Mouse (Mus musculus) stomach, postnatal 0 days (tissue): ENCODE results near the gene D430042O09Rik. TPM values are rescaled to one million over a fixed set of nuclear protein-coding genes. Genes with fewer than 3 reads are reported as not detected.

Experiments
- ATAC-seq: fragments of 200-750 bp; cut with Nextera tagmentation; 2 replicates; pipeline ENCODE4 v1.8.0; 2017; ENCODE audit not compliant: low FRiP score, low TSS enrichment
- DNase-seq: peaks from one replicate; pipeline ENCODE4 v3.0.0-alpha.2; 2016; ENCODE audit warnings: low spot score
- H3K27ac ChIP-seq: fragments of 300-500 bp; sonication (generic); replicated peaks from 2 replicates; pipeline ENCODE4 v1.5.1; 2014; ENCODE audit warnings: mild to moderate bottlenecking, control low read depth
- H3K27me3 ChIP-seq: fragments of 300-500 bp; sonication (generic); 2 replicates; pipeline ENCODE4 v1.6.1; 2014; ENCODE audit warnings: low read length; ENCODE audit not compliant: control insufficient read depth, insufficient read depth
- H3K36me3 ChIP-seq: fragments of 300-500 bp; sonication (generic); 2 replicates; pipeline ENCODE4 v1.6.1; 2014; ENCODE audit warnings: low read length, mixed read lengths; ENCODE audit not compliant: control insufficient read depth, insufficient read depth
- H3K4me1 ChIP-seq: fragments of 300-500 bp; sonication (generic); replicated peaks from 2 replicates; pipeline ENCODE4 v1.6.1; 2014; ENCODE audit warnings: antibody characterized with exemption; ENCODE audit not compliant: control insufficient read depth, insufficient read depth
- H3K4me2 ChIP-seq: fragments of 300-500 bp; sonication (generic); replicated peaks from 2 replicates; pipeline ENCODE4 v1.6.1; 2014; ENCODE audit warnings: low read depth, mild to moderate bottlenecking, control low read depth, moderate library complexity
- H3K4me3 ChIP-seq: fragments of 300-500 bp; sonication (generic); 2 replicates; pipeline ENCODE4 v1.5.1; 2014; ENCODE audit warnings: low read depth, low read length, control low read depth
- H3K9ac ChIP-seq: fragments of 300-500 bp; sonication (generic); 2 replicates; pipeline ENCODE4 v1.6.1; 2014; ENCODE audit warnings: mild to moderate bottlenecking, low read length, control low read depth, mixed read lengths
- H3K9me3 ChIP-seq: fragments of 300-500 bp; sonication (generic); 2 replicates; pipeline ENCODE4 v1.6.1; 2016; ENCODE audit warnings: low read length; ENCODE audit not compliant: control insufficient read depth
- CTCF ChIP-seq: IDR thresholded peaks from 2 replicates; pipeline ENCODE4 v1.5.1; 2016; ENCODE audit warnings: antibody characterized with exemption, low read depth, mild to moderate bottlenecking, moderate library complexity
- EP300 ChIP-seq: optimal IDR thresholded peaks from 2 replicates; pipeline ENCODE3; 2016; ENCODE audit warnings: antibody characterized with exemption
- WGBS: fragments of 180-500 bp; shearing (Covaris S2); extraction: QIAGEN DNeasy Blood & Tissue Kit; methylation state at CpG from one replicate; pipeline ENCODE4 v1.1.7; 2014; 5-methylcytosine and 5-hydroxymethylcytosine counted together
- polyA plus RNA-seq: library from polyadenylated mRNA; unstranded; fragments of >200 nt; fragmentation: Nextera tagmentation; extraction: Ambion mirVana; gene quantifications from 2 replicates; pipeline ENCODE4 v1.2.1, GENCODE M21; 2015

Gene D430042O09Rik
- polyA plus RNA-seq, 1 experiment from 2014 or later = 2.1 TPM

GRCm38 (mm10) chr7:125790039-125790438, 82.4 kb downstream of the D430042O09Rik start:
- no peak overlapping the region for H3K9ac ChIP-seq
- 0 out of 2 replicates have a peak, but pooled peaks cover 2% of the 10 kb centered on the region for H3K4me1 ChIP-seq
- H3K4me3 ChIP-seq = no peak overlapping the region
- H3K27ac ChIP-seq = no peak overlapping the region
- TF ChIP-seq EP300 (no peak), CTCF (no peak)
- H3K36me3 ChIP-seq = peaks cover 2% of the 10 kb centered on the region; the same call in 1 of the 2 replicates
- DNase-seq = no peak
- 92% methylated on average over 8 of the region's 8 CpGs for WGBS
- H3K9me3 ChIP-seq = no peaks in the 10 kb centered on the region
- H3K4me2 ChIP-seq = no peak overlapping the region
- no peak for ATAC-seq
- no peaks in the 10 kb centered on the region for H3K27me3 ChIP-seq

DNA sequence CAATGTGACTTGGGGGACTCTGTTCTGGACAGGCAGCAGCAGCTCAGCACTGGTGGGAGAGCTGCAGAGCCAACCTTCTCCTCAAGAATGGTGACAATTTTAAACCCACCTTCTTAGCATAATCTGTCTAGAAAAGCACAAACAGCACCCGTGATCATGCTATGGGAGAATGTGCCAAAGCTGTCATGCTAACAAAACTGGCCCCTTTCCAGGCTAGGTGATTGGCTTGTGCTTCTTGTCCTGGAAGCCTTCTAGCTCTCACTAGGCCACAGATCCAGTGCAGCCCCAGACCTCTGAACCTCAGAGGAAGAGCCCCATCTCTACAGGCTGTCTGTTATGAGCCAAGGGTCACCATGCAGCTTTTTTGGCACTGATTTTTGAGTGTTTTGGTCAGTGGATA, 98.9 kb downstream of the D430042O09Rik start:
- Histone ChIP-seq H3K36me3 (no peaks in the 10 kb centered on the region), H3K27ac (no peak overlapping the region), H3K4me3 (no peak overlapping the region), H3K4me1 (no peaks in the 10 kb centered on the region), H3K9ac (no peak overlapping the region), H3K9me3 (no peaks in the 10 kb centered on the region), H3K4me2 (no peak overlapping the region), H3K27me3 (no peaks in the 10 kb centered on the region)
- DNase-seq (no peak), ATAC-seq (no peak)
- 75% methylated on average over 1 of the region's 1 CpGs for WGBS
- TF ChIP-seq EP300 = no peak
- TF ChIP-seq CTCF = no peak

DNA sequence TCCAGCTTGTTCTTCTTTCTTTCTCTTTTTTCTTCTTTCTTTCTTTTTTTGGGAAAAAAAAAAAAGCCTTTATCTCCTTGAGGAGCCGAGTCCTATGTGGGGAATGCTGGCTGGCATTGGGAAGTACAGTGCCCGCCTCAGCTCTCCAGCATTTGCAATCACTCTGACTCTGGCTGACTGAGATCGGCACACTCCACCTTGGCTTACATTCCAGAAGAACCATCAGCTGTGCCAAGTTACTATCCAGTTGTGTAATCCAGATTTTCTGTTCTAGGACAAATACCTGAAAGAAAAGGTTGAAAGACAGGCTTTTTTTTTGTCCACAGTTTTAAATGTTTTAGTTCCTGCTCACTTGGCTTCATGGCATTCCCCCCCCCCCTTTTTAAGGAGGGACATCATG, 100.5 kb downstream of the D430042O09Rik start:
- no peak overlapping the region for H3K4me3 ChIP-seq
- TF ChIP-seq EP300 = no peak
- no peak for TF ChIP-seq CTCF
- 72% methylated on average over 3 of the region's 3 CpGs for WGBS
- H3K27me3 ChIP-seq = no peaks in the 10 kb centered on the region
- H3K36me3 ChIP-seq = 0 out of 2 replicates have a peak, but pooled peaks cover 3% of the 10 kb centered on the region
- no peaks in the 10 kb centered on the region for H3K9me3 ChIP-seq
- no peak for ATAC-seq
- H3K27ac ChIP-seq = no peak overlapping the region
- H3K9ac ChIP-seq = no peak overlapping the region
- DNase-seq = no peak
- H3K4me2 ChIP-seq = no peak overlapping the region
- no peaks in the 10 kb centered on the region for H3K4me1 ChIP-seq

GRCm38 (mm10) chr7:125812721-125813120, 105.0 kb downstream of the D430042O09Rik start:
- H3K4me1 ChIP-seq = no peaks in the 10 kb centered on the region
- WGBS = 93% methylated on average over 8 of the region's 8 CpGs
- H3K4me3 ChIP-seq = no peak overlapping the region
- DNase-seq (no peak), ATAC-seq (no peak)
- no peak overlapping the region for H3K27ac ChIP-seq
- TF ChIP-seq EP300 = no peak
- TF ChIP-seq CTCF = no peak
- no peaks in the 10 kb centered on the region for H3K27me3 ChIP-seq
- no peak overlapping the region for H3K4me2 ChIP-seq
- H3K36me3 ChIP-seq = 0 out of 2 replicates have a peak, but pooled peaks cover 7% of the 10 kb centered on the region
- no peak overlapping the region for H3K9ac ChIP-seq
- H3K9me3 ChIP-seq = no peaks in the 10 kb centered on the region

GRCm38 (mm10) chr7:125815733-125816132, 108.0 kb downstream of the D430042O09Rik start:
- no peak for DNase-seq
- no peak for TF ChIP-seq EP300
- TF ChIP-seq CTCF = no peak

GRCm38 (mm10) chr7:125818301-125818712, 110.6 kb downstream of the D430042O09Rik start:
- ATAC-seq (no peak), DNase-seq (no peak)
- 84% methylated on average over 9 of the region's 9 CpGs for WGBS
- TF ChIP-seq EP300 = no peak
- TF ChIP-seq CTCF = no peak
- Histone ChIP-seq H3K4me2 (no peak overlapping the region), H3K4me3 (no peak overlapping the region), H3K9me3 (no peaks in the 10 kb centered on the region), H3K27me3 (no peaks in the 10 kb centered on the region), H3K27ac (no peak overlapping the region), H3K9ac (no peak overlapping the region), H3K36me3 (0 out of 2 replicates have a peak, but pooled peaks cover 3% of the 10 kb centered on the region), H3K4me1 (no peaks in the 10 kb centered on the region)

More at GRCm38 (mm10) chr7:125815733-125816132, 108.0 kb downstream of the D430042O09Rik start:
- H3K27me3 ChIP-seq = no peaks in the 10 kb centered on the region
- H3K4me2 ChIP-seq = no peak overlapping the region
- no peak overlapping the region for H3K9ac ChIP-seq
- H3K9me3 ChIP-seq = no peaks in the 10 kb centered on the region
- no peak overlapping the region for H3K4me3 ChIP-seq
- 0 out of 2 replicates have a peak, but pooled peaks cover 7% of the 10 kb centered on the region for H3K36me3 ChIP-seq
- H3K27ac ChIP-seq = no peak overlapping the region
- H3K4me1 ChIP-seq = no peaks in the 10 kb centered on the region
- WGBS = 67% methylated on average over 3 of the region's 3 CpGs
- no peak for ATAC-seq
